Mouse (Mus musculus): ENCODE results near the gene Blvrb. TPM values are rescaled to one million over a fixed set of nuclear protein-coding genes. Genes with fewer than 3 reads are reported as not detected.

Gene Blvrb
- polyA plus RNA-seq, 1 experiment from 2014 or later, result 75.2 TPM

- DNase-seq (ENCODE audit: low spot score) (no peak), ATAC-seq (ENCODE audit: low read depth) (no peak)
- H3K9ac ChIP-seq (ENCODE audit: low read depth, low read length), result peak overlapping the region; percentile 71
- H3K27ac ChIP-seq (replicated peaks; ENCODE audit: low read depth, low read length), result no peak overlapping the region
- H3K36me3 ChIP-seq (ENCODE audit: control insufficient read depth, insufficient read depth, low read length), result no peaks in the 10 kb centered on the region
- no peaks in the 10 kb centered on the region for H3K9me3 ChIP-seq (ENCODE audit: control insufficient read depth, low read length)
- peaks cover 12% of the 10 kb centered on the region; the same call in 1 of the 2 replicates for H3K4me1 ChIP-seq (ENCODE audit: control insufficient read depth, insufficient read depth, low read length)
- H3K4me3 ChIP-seq (ENCODE audit: low read depth, low read length), result peak overlapping the region; percentile 55
- WGBS, result 12% methylated on average over 12 of the region's 18 CpGs
- H3K4me2 ChIP-seq (ENCODE audit: low read depth, low read length), result peak overlapping the region; percentile 97
- peaks cover 26% of the 10 kb centered on the region for H3K27me3 ChIP-seq (replicated peaks; ENCODE audit: control insufficient read depth, insufficient read depth, low read length)
Measured at GRCm38 (mm10) chr7:27446051-27446450, 1.7 kb upstream of the Blvrb start.

- peak overlapping the region; percentile 71 for H3K9ac ChIP-seq (ENCODE audit: low read depth, low read length)
Measured at GRCm38 (mm10) chr7:27446521-27447418, 1.0 kb upstream of the Blvrb start.

GRCm38 (mm10) chr7:27448421-27449206 is 836 bp downstream of the Blvrb start:
- no peak for ATAC-seq (ENCODE audit: low read depth)
- Histone ChIP-seq H3K4me1 (ENCODE audit: control insufficient read depth, insufficient read depth, low read length) (peaks cover 12% of the 10 kb centered on the region; the same call in 1 of the 2 replicates), H3K36me3 (ENCODE audit: control insufficient read depth, insufficient read depth, low read length) (no peaks in the 10 kb centered on the region), H3K9me3 (ENCODE audit: control insufficient read depth, low read length) (no peaks in the 10 kb centered on the region), H3K4me2 (ENCODE audit: low read depth, low read length) (peak overlapping the region; percentile 97), H3K27me3 (replicated peaks; ENCODE audit: control insufficient read depth, insufficient read depth, low read length) (peaks cover 26% of the 10 kb centered on the region), H3K9ac (ENCODE audit: low read depth, low read length) (peak overlapping the region; percentile 68), H3K27ac (replicated peaks; ENCODE audit: low read depth, low read length) (no peak overlapping the region), H3K4me3 (ENCODE audit: low read depth, low read length) (peak overlapping the region; percentile 55)
- DNase-seq (ENCODE audit: low spot score), result no peak
- WGBS, result 56% methylated on average over 15 of the region's 15 CpGs

More at GRCm38 (mm10) chr7:27446521-27447418, 1.0 kb upstream of the Blvrb start:
- H3K4me3 ChIP-seq (ENCODE audit: low read depth, low read length), result peak overlapping the region; percentile 55
- ATAC-seq (ENCODE audit: low read depth), result no peak; the same call in 1 of the 2 replicates
- DNase-seq (ENCODE audit: low spot score), result no peak
- no peak overlapping the region for H3K27ac ChIP-seq (replicated peaks; ENCODE audit: low read depth, low read length)
- peaks cover 12% of the 10 kb centered on the region; the same call in 1 of the 2 replicates for H3K4me1 ChIP-seq (ENCODE audit: control insufficient read depth, insufficient read depth, low read length)
- WGBS, result 18% methylated on average over 21 of the region's 53 CpGs
- H3K36me3 ChIP-seq (ENCODE audit: control insufficient read depth, insufficient read depth, low read length), result no peaks in the 10 kb centered on the region
- peaks cover 26% of the 10 kb centered on the region for H3K27me3 ChIP-seq (replicated peaks; ENCODE audit: control insufficient read depth, insufficient read depth, low read length)
- H3K9me3 ChIP-seq (ENCODE audit: control insufficient read depth, low read length), result no peaks in the 10 kb centered on the region
- H3K4me2 ChIP-seq (ENCODE audit: low read depth, low read length), result peak overlapping the region; percentile 97

- DNase-seq (ENCODE audit: low spot score) (no peak), ATAC-seq (ENCODE audit: low read depth) (no peak)
- peaks cover 26% of the 10 kb centered on the region for H3K27me3 ChIP-seq (replicated peaks; ENCODE audit: control insufficient read depth, insufficient read depth, low read length)
- H3K4me2 ChIP-seq (ENCODE audit: low read depth, low read length), result peak overlapping the region; percentile 97; the same call in 1 of the 2 replicates
- 58% methylated on average over 10 of the region's 10 CpGs for WGBS
- no peak overlapping the region for H3K27ac ChIP-seq (replicated peaks; ENCODE audit: low read depth, low read length)
- H3K36me3 ChIP-seq (ENCODE audit: control insufficient read depth, insufficient read depth, low read length), result no peaks in the 10 kb centered on the region
- peaks cover 12% of the 10 kb centered on the region; the same call in 1 of the 2 replicates for H3K4me1 ChIP-seq (ENCODE audit: control insufficient read depth, insufficient read depth, low read length)
- H3K9me3 ChIP-seq (ENCODE audit: control insufficient read depth, low read length), result no peaks in the 10 kb centered on the region
- H3K9ac ChIP-seq (ENCODE audit: low read depth, low read length), result no peak overlapping the region
- no peak overlapping the region for H3K4me3 ChIP-seq (ENCODE audit: low read depth, low read length)
Measured at GRCm38 (mm10) chr7:27449256-27449862, 1.6 kb downstream of the Blvrb start.

GRCm38 (mm10) chr7:27451359-27451758 is 3.6 kb downstream of the Blvrb start:
- WGBS, result 91% methylated on average over 2 of the region's 2 CpGs
- no peak overlapping the region for H3K4me3 ChIP-seq (ENCODE audit: low read depth, low read length)
- no peak for ATAC-seq (ENCODE audit: low read depth)

GRCm38 (mm10) chr7:27452206-27452770 is 4.5 kb downstream of the Blvrb start:
- peaks cover 8% of the 10 kb centered on the region; the same call in 1 of the 2 replicates for H3K4me1 ChIP-seq (ENCODE audit: control insufficient read depth, insufficient read depth, low read length)
- ATAC-seq (ENCODE audit: low read depth), result no peak

More at GRCm38 (mm10) chr7:27451359-27451758, 3.6 kb downstream of the Blvrb start:
- peaks cover 11% of the 10 kb centered on the region for H3K27me3 ChIP-seq (replicated peaks; ENCODE audit: control insufficient read depth, insufficient read depth, low read length)
- peaks cover 12% of the 10 kb centered on the region; the same call in 1 of the 2 replicates for H3K4me1 ChIP-seq (ENCODE audit: control insufficient read depth, insufficient read depth, low read length)
- H3K9ac ChIP-seq (ENCODE audit: low read depth, low read length), result no peak overlapping the region
- H3K4me2 ChIP-seq (ENCODE audit: low read depth, low read length), result no peak overlapping the region
- H3K27ac ChIP-seq (replicated peaks; ENCODE audit: low read depth, low read length), result no peak overlapping the region
- H3K36me3 ChIP-seq (ENCODE audit: control insufficient read depth, insufficient read depth, low read length), result no peaks in the 10 kb centered on the region
- no peaks in the 10 kb centered on the region for H3K9me3 ChIP-seq (ENCODE audit: control insufficient read depth, low read length)
- no peak for DNase-seq (ENCODE audit: low spot score)

GRCm38 (mm10) chr7:27454461-27455121 is 6.8 kb downstream of the Blvrb start:
- H3K4me2 ChIP-seq (ENCODE audit: low read depth, low read length), result no peak overlapping the region
- no peak overlapping the region for H3K4me3 ChIP-seq (ENCODE audit: low read depth, low read length)
- H3K27me3 ChIP-seq (replicated peaks; ENCODE audit: control insufficient read depth, insufficient read depth, low read length), result no peaks in the 10 kb centered on the region
- no peaks in the 10 kb centered on the region for H3K4me1 ChIP-seq (ENCODE audit: control insufficient read depth, insufficient read depth, low read length)
- H3K36me3 ChIP-seq (ENCODE audit: control insufficient read depth, insufficient read depth, low read length), result no peaks in the 10 kb centered on the region
- H3K9me3 ChIP-seq (ENCODE audit: control insufficient read depth, low read length), result no peaks in the 10 kb centered on the region
- H3K27ac ChIP-seq (replicated peaks; ENCODE audit: low read depth, low read length), result no peak overlapping the region
- no peak for DNase-seq (ENCODE audit: low spot score)
- no peak for ATAC-seq (ENCODE audit: low read depth)
- WGBS, result 70% methylated on average over 10 of the region's 10 CpGs
- no peak overlapping the region for H3K9ac ChIP-seq (ENCODE audit: low read depth, low read length)

More at GRCm38 (mm10) chr7:27452206-27452770, 4.5 kb downstream of the Blvrb start:
- 43% methylated on average over 13 of the region's 13 CpGs for WGBS
- no peak for DNase-seq (ENCODE audit: low spot score)
- H3K27ac ChIP-seq (replicated peaks; ENCODE audit: low read depth, low read length), result no peak overlapping the region
- H3K4me3 ChIP-seq (ENCODE audit: low read depth, low read length), result no peak overlapping the region
- no peaks in the 10 kb centered on the region for H3K36me3 ChIP-seq (ENCODE audit: control insufficient read depth, insufficient read depth, low read length)
- H3K4me2 ChIP-seq (ENCODE audit: low read depth, low read length), result no peak overlapping the region
- H3K27me3 ChIP-seq (replicated peaks; ENCODE audit: control insufficient read depth, insufficient read depth, low read length), result peaks cover 2% of the 10 kb centered on the region; the same call in 1 of the 2 replicates
- no peak overlapping the region for H3K9ac ChIP-seq (ENCODE audit: low read depth, low read length)
- H3K9me3 ChIP-seq (ENCODE audit: control insufficient read depth, low read length), result no peaks in the 10 kb centered on the region

All from embryonic facial prominence, embryonic 14.5 days (tissue).